Mouse (Mus musculus) gastrocnemius, adult 2 months (tissue): ENCODE results near the gene Olfr1443. TPM values are rescaled to one million over a fixed set of nuclear protein-coding genes. Genes with fewer than 3 reads are reported as not detected.
"Not testable (repeated sequence)": the region's sequence is repeated elsewhere in the genome, so short reads cannot be mapped to it uniquely, and the experiment has no call there.

Experiments used
- DNase-seq: peaks from one replicate; pipeline ENCODE4 v3.0.0; 2022
- H3K27ac ChIP-seq: fragments of 200-600 bp; 2 replicates; pipeline ENCODE4 v1.8.1; 2022; ENCODE audit warnings: mild to moderate bottlenecking
- H3K4me3 ChIP-seq: fragments of 200-600 bp; 2 replicates; pipeline ENCODE4 v1.8.1; 2022; ENCODE audit warnings: mild to moderate bottlenecking, moderate library complexity
- CTCF ChIP-seq: fragments of 200-600 bp; IDR thresholded peaks from 2 replicates; pipeline ENCODE4 v1.8.1; 2022; ENCODE audit warnings: antibody characterized with exemption, mild to moderate bottlenecking, moderate library complexity
- intact Hi-C: fragments of 180-260 bp; cut with DNase I; formaldehyde crosslinking; loops from one replicate; pipeline ENCODE4 v1.15.1; 2025
- total RNA-seq, 2 experiments: library from RNA; stranded (reverse); gene quantifications; 2 replicates each; pipeline ENCODE4 v1.2.3; 2021

Olfr1443 gene
- total RNA-seq, 2 experiments from 2014 or later: not detected

- no peak overlapping the region for H3K4me3 ChIP-seq
- no peak overlapping the region for H3K27ac ChIP-seq
- no peak for DNase-seq
- no peak for TF ChIP-seq CTCF
- intact Hi-C loops: no loop called here
These were observed 18.3 kb downstream of the Olfr1443 start for GRCm38 (mm10) chr19:12696221-12696620.

GRCm38 (mm10) chr19:12708458-12708857 is 30.5 kb downstream of the Olfr1443 start:
- no peak for TF ChIP-seq CTCF
- Histone ChIP-seq H3K27ac (no peak overlapping the region), H3K4me3 (no peak overlapping the region)
- intact Hi-C loops: no loop called here
- no peak for DNase-seq

- TF ChIP-seq CTCF: no peak
- intact Hi-C loops: no loop called here
- DNase-seq: no peak
- no peak overlapping the region for H3K27ac ChIP-seq
- no peak overlapping the region for H3K4me3 ChIP-seq
These were observed 31.1 kb downstream of the Olfr1443 start for GRCm38 (mm10) chr19:12708986-12709385.

GRCm38 (mm10) chr19:12719189-12719588 is 41.3 kb downstream of the Olfr1443 start:
- H3K27ac ChIP-seq: no peak overlapping the region
- no peak for DNase-seq
- TF ChIP-seq CTCF: no peak
- no peak overlapping the region for H3K4me3 ChIP-seq
- intact Hi-C loops: no loop called here

GRCm38 (mm10) chr19:12720463-12720862 is 42.6 kb downstream of the Olfr1443 start:
- intact Hi-C loops: loop anchor here (5.0 kb wide), 1 partner anchor 77 kb away; the partner anchor contains the start of genes Lpxn and Zfp91
- Histone ChIP-seq H3K27ac (no peak overlapping the region), H3K4me3 (no peak overlapping the region)
- no peak for TF ChIP-seq CTCF
- no peak for DNase-seq

- not testable (repeated sequence) for H3K4me3 ChIP-seq, H3K27ac ChIP-seq, DNase-seq
- intact Hi-C loops: loop anchor here (5.0 kb wide), 1 partner anchor 76 kb away; the partner anchor contains the start of genes Lpxn and Zfp91
These were observed 43.0 kb downstream of the Olfr1443 start for GRCm38 (mm10) chr19:12720919-12721318.

GRCm38 (mm10) chr19:12721596-12721995 is 43.7 kb downstream of the Olfr1443 start:
- intact Hi-C loops: loop anchor here (5.0 kb wide), 1 partner anchor 76 kb away; the partner anchor contains the start of genes Lpxn and Zfp91
- not testable (repeated sequence) for H3K27ac ChIP-seq, DNase-seq, H3K4me3 ChIP-seq

GRCm38 (mm10) chr19:12722308-12722707 is 44.4 kb downstream of the Olfr1443 start:
- intact Hi-C loops: loop anchor here (5.0 kb wide), 1 partner anchor 75 kb away; the partner anchor contains the start of genes Lpxn and Zfp91
- peak; percentile 62 for TF ChIP-seq CTCF
- Histone ChIP-seq H3K4me3 (no peak overlapping the region), H3K27ac (no peak overlapping the region)
- DNase-seq: peak; percentile 57

GRCm38 (mm10) chr19:12725851-12726250 is 47.9 kb downstream of the Olfr1443 start:
- no peak for TF ChIP-seq CTCF
- no peak for DNase-seq
- intact Hi-C loops: no loop called here
- Histone ChIP-seq H3K27ac (no peak overlapping the region), H3K4me3 (no peak overlapping the region)

GRCm38 (mm10) chr19:12731036-12731435 is 53.1 kb downstream of the Olfr1443 start:
- H3K4me3 ChIP-seq: no peak overlapping the region
- intact Hi-C loops: no loop called here
- TF ChIP-seq CTCF: no peak

GRCm38 (mm10) chr19:12731950-12732349 is 54.0 kb downstream of the Olfr1443 start:
- no peak for DNase-seq
- intact Hi-C loops: no loop called here
- TF ChIP-seq CTCF: no peak
- Histone ChIP-seq H3K4me3 (no peak overlapping the region), H3K27ac (no peak overlapping the region)

More at GRCm38 (mm10) chr19:12731036-12731435, 53.1 kb downstream of the Olfr1443 start:
- no peak for DNase-seq
- H3K27ac ChIP-seq: no peak overlapping the region

Other genes with a start within 250 kb of the Olfr1443 start
- 1 to 10 TPM in 1 of 2 experiments, under 1 TPM in 1; 0.98 to 1.1 TPM for gene Mpeg1, start 217.3 kb upstream of the Olfr1443 start, total RNA-seq
- 1 to 10 TPM; 3.9 to 4.2 TPM for gene Dtx4, start 176.7 kb upstream of the Olfr1443 start, total RNA-seq
- gene Fam111a, start 132.4 kb upstream of the Olfr1443 start, total RNA-seq: 1 to 10 TPM; 2.1 to 2.4 TPM
- gene Gm4952, start 78.1 kb upstream of the Olfr1443 start, total RNA-seq: not detected
- not detected for gene Glyat, start 44.8 kb upstream of the Olfr1443 start, total RNA-seq
- not detected for gene Olfr1442, start 7.7 kb upstream of the Olfr1443 start, total RNA-seq
- not detected for gene Keg1, start 17.7 kb downstream of the Olfr1443 start, total RNA-seq
- 1 to 10 TPM; 1.8 to 2.2 TPM for gene Cntf, start 87.5 kb downstream of the Olfr1443 start, total RNA-seq
- gene Zfp91, start 118.0 kb downstream of the Olfr1443 start, total RNA-seq: 100 to 1,000 TPM; 135 to 138 TPM
- gene Lpxn, start 118.1 kb downstream of the Olfr1443 start, total RNA-seq: under 1 TPM in 1 of 2 experiments, not detected in 1; 0.17 TPM
- not detected for gene Gm5244, start 168.6 kb downstream of the Olfr1443 start, total RNA-seq
- gene Olfr1444, start 179.2 kb downstream of the Olfr1443 start, total RNA-seq: not detected
- not detected for gene Olfr1445, start 205.7 kb downstream of the Olfr1443 start, total RNA-seq
- gene Olfr1446, start 215.4 kb downstream of the Olfr1443 start, total RNA-seq: not detected
- not detected for gene Olfr1447, start 225.6 kb downstream of the Olfr1443 start, total RNA-seq
- gene Olfr1448, start 246.3 kb downstream of the Olfr1443 start, total RNA-seq: not detected